Mouse (Mus musculus) heart, adult 2 months (tissue): ENCODE data around the gene Lrrk2.

Experiments used
- CTCF ChIP-seq: fragments of 200-600 bp; IDR thresholded peaks from 2 replicates; pipeline ENCODE4 v1.8.1; 2022; ENCODE audit warnings: antibody characterized with exemption, mild to moderate bottlenecking, moderate library complexity
- EP300 ChIP-seq: fragments of 200-500 bp; IDR thresholded peaks from 2 replicates; pipeline ENCODE4 v1.6.1; 2011; ENCODE audit warnings: low read depth, low read length, control low read depth; ENCODE audit not compliant: insufficient read depth
- POLR2A ChIP-seq: fragments of 200-500 bp; IDR thresholded peaks from 2 replicates; pipeline ENCODE4 v1.6.1; 2011; ENCODE audit warnings: mild to moderate bottlenecking, low read depth, low read length, control low read depth; ENCODE audit not compliant: insufficient read depth

GRCm38 (mm10) chr15:91680116-91680515 is 7.1 kb downstream of the Lrrk2 start:
- no peak for TF ChIP-seq POLR2A
- no peak for TF ChIP-seq CTCF
- no peak for TF ChIP-seq EP300
